Mouse (Mus musculus) embryonic fibroblast, embryonic 13.5 days (primary cell): ENCODE results near the gene Gria4.

Source experiments
- CTCF ChIP-seq: IDR thresholded peaks from 2 replicates; pipeline ENCODE4 v1.5.1; 2011; ENCODE audit warnings: mild to moderate bottlenecking, control low read depth, low read length, moderate library complexity, borderline replicate concordance; ENCODE audit not compliant: insufficient read depth
- POLR2A ChIP-seq: IDR thresholded peaks from 2 replicates; pipeline ENCODE4 v1.6.1; 2011; ENCODE audit warnings: low read depth, mild to moderate bottlenecking, control low read depth, low read length, moderate library complexity

GRCm38 (mm10) chr9:4486428-4486827, 309.6 kb downstream of the Gria4 start:
- TF ChIP-seq CTCF (no peak), POLR2A (no peak)
